Mouse (Mus musculus): Measurements from ENCODE around the gene Anapc16. TPM values are rescaled to one million over a fixed set of nuclear protein-coding genes. Genes with fewer than 3 reads are reported as not detected.

The Anapc16 gene
- total RNA-seq, 2 experiments from 2014 or later, result 82.2 to 88.4 TPM

- no peak for DNase-seq (ENCODE audit: low spot score in 2 of 2)
These were observed 30.4 kb downstream of the Anapc16 start for GRCm38 (mm10) chr10:59972534-59972933.

- no peak for DNase-seq (ENCODE audit: low spot score in 2 of 2)
These were observed 31.1 kb downstream of the Anapc16 start for GRCm38 (mm10) chr10:59971813-59972212.

GRCm38 (mm10) chr10:59970450-59971062, 32.4 kb downstream of the Anapc16 start:
- no peak for DNase-seq (ENCODE audit: low spot score in 2 of 2)

- DNase-seq (ENCODE audit: low spot score in 2 of 2), result peak; percentile 24 to 57
These were observed 33.0 kb downstream of the Anapc16 start for GRCm38 (mm10) chr10:59969821-59970449.

GRCm38 (mm10) chr10:59967309-59967942, 35.5 kb downstream of the Anapc16 start:
- DNase-seq (ENCODE audit: low spot score in 2 of 2), result no peak

GRCm38 (mm10) chr10:59966743-59967142, 36.2 kb downstream of the Anapc16 start:
- DNase-seq (ENCODE audit: low spot score in 2 of 2), result no peak

- no peak for DNase-seq (ENCODE audit: low spot score in 2 of 2)
These were observed 37.1 kb downstream of the Anapc16 start for GRCm38 (mm10) chr10:59965788-59966187.

- no peak for DNase-seq (ENCODE audit: low spot score in 2 of 2)
These were observed 37.6 kb downstream of the Anapc16 start for GRCm38 (mm10) chr10:59965362-59965695.

GRCm38 (mm10) chr10:59964504-59965361, 38.2 kb downstream of the Anapc16 start:
- DNase-seq (ENCODE audit: low spot score in 2 of 2), result no peak

GRCm38 (mm10) chr10:59963609-59964008, 39.3 kb downstream of the Anapc16 start:
- DNase-seq (ENCODE audit: low spot score in 2 of 2), result no peak

- no peak for DNase-seq (ENCODE audit: low spot score in 2 of 2)
These were observed 43.4 kb downstream of the Anapc16 start for GRCm38 (mm10) chr10:59959517-59959916.

GRCm38 (mm10) chr10:59958458-59958857, 44.5 kb downstream of the Anapc16 start:
- no peak for DNase-seq (ENCODE audit: low spot score in 2 of 2)

- DNase-seq (ENCODE audit: low spot score in 2 of 2), result no peak
These were observed 45.5 kb downstream of the Anapc16 start for GRCm38 (mm10) chr10:59957171-59958149.

GRCm38 (mm10) chr10:59956681-59957080, 46.3 kb downstream of the Anapc16 start:
- DNase-seq (ENCODE audit: low spot score in 2 of 2), result no peak

- no peak for DNase-seq (ENCODE audit: low spot score in 2 of 2)
These were observed 49.3 kb downstream of the Anapc16 start for GRCm38 (mm10) chr10:59953564-59954039.

- DNase-seq (ENCODE audit: low spot score in 2 of 2), result no peak
These were observed 50.0 kb downstream of the Anapc16 start for GRCm38 (mm10) chr10:59952781-59953563.

- no peak for DNase-seq (ENCODE audit: low spot score in 2 of 2)
These were observed 50.7 kb downstream of the Anapc16 start for GRCm38 (mm10) chr10:59952152-59952780.

- DNase-seq (ENCODE audit: low spot score in 2 of 2), result peak; percentile 99
These were observed 51.5 kb downstream of the Anapc16 start, which contains the start of gene Ddit4 for GRCm38 (mm10) chr10:59951211-59952151. Gene Ddit4, minus strand, starts transcription at chr10:59951834.
